Mouse (Mus musculus): ENCODE results near the gene Fancf.

GRCm38 (mm10) chr7:51885345-51885744 is 23.3 kb upstream of the Fancf start:
- TF ChIP-seq SIN3A (IDR thresholded peaks at IDR 0.05; ENCODE audit: low read length): no peak
- no peak for TF ChIP-seq CTCF (conservative IDR thresholded peaks at IDR 0.05 in 1 of 2, IDR thresholded peaks at IDR 0.05 in 1 of 2; ENCODE audit: low read depth in 2 of 2, low read length in 2 of 2)
- TF ChIP-seq ZNF384 (IDR thresholded peaks at IDR 0.05; ENCODE audit: low read depth, low read length): no peak
- no peak for TF ChIP-seq KAT2A (IDR thresholded peaks at IDR 0.05; ENCODE audit: insufficient replicate concordance, low read length)
- TF ChIP-seq ETS1 (conservative IDR thresholded peaks at IDR 0.05; ENCODE audit: low read depth, low read length): no peak

Measured in CH12.LX (cell line).